Mouse (Mus musculus) regulatory T cell (primary cell): ENCODE results near the gene Dspp.

Experiments
- in situ Hi-C: fragments of 300-600 bp; cut with MboI, MseI; formaldehyde crosslinking; loops from one replicate; pipeline ENCODE4 v1.15.1; 2025; ENCODE audit warnings: high pct_unique_total_duplicates

The Dspp gene

GRCm38 (mm10) chr5:104201153-104201950 is 30.8 kb downstream of the Dspp start:
- in situ Hi-C loops: no loop called here

GRCm38 (mm10) chr5:104202351-104202750 is 31.8 kb downstream of the Dspp start, which contains the start of gene Dmp1:
Gene Dmp1, plus strand, starts transcription at chr5:104202613.
- in situ Hi-C loops: no loop called here

- in situ Hi-C loops: no loop called here
Measured at GRCm38 (mm10) chr5:104212531-104212930, 42.0 kb downstream of the Dspp start.

- in situ Hi-C loops: no loop called here
Measured at GRCm38 (mm10) chr5:104218926-104219325, 48.4 kb downstream of the Dspp start.

GRCm38 (mm10) chr5:104224299-104224698 is 53.8 kb downstream of the Dspp start:
- in situ Hi-C loops: no loop called here

GRCm38 (mm10) chr5:104224750-104225149 is 54.2 kb downstream of the Dspp start:
- in situ Hi-C loops: no loop called here

- in situ Hi-C loops: no loop called here
Measured at GRCm38 (mm10) chr5:104228497-104228896, 58.0 kb downstream of the Dspp start.
